Mouse (Mus musculus): Measurements from ENCODE around the gene Gm281. TPM values are rescaled to one million over a fixed set of nuclear protein-coding genes. Genes with fewer than 3 reads are reported as not detected.

Gm281 gene
- total RNA-seq, 2 experiments from 2014 or later = not detected

DNA sequence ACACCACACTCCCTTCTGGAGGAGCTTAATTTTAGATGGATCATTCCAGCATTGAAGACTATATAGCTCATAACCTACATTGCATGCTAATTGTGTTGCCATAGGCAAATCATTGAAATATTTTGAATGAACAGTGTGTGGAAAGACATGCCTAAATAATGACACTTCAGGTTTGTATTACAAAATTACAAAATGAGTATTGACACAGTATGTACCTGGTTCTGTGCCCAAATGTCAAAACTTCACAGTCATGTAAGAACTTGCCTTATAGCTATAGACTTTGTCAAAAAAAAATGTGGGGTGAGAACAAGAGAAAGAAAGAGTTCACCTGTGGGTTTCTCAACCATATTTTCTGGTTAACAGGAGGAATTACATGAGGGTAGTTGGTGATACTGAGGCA lies 52.9 kb downstream of the Gm281 start:
- no peak for DNase-seq (ENCODE audit: low spot score in 2 of 2)

DNA sequence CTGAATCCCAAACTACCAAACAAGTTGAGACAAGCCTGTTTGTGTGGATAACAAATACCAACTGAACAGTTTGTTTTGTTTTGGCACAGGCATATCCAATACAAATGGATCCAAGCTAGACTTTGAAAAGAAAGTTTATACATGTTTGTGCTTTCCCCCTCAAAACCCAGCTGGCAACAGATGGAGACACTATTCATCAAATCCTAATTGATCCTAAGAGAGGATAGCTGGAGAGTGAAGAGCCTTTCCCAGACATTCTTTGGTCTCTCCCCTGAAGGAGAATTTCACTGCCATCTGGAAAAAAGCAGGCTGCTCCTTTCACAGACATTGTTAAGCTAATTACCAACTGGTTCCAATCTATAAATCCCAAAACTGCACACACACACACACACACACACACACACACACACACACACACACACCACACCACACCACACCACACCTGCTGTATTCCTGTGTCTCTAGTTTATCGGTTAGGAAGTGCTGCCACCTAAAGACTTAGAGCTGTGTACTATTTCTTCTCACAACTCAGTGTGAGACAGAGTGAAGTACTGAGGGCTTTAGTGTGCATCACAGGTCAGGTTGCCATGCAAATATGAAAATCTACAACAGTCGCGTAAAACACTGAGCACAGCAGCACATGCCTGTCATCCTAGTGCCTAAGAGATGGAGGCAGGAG lies 101.3 kb downstream of the Gm281 start:
- DNase-seq (ENCODE audit: low spot score in 2 of 2) = no peak

DNA sequence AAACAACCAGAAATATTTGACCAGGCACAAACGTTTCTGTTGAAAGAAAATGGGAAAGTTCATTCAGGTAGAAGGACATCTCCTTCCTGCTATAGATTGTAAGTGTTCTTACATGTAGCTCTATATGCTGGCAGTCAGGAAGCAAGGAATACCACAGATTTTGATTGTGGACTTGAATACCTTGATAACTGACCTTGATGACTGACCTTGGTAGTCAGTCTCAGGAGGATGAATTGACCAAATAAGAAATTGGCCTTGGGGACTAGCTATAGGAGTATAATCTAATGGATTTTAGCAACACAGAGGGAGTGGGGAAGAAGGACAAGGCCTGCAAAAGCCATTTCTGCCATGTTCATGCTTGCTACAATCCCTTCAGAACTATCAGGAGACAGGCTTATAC lies 123.8 kb downstream of the Gm281 start:
- no peak for DNase-seq (ENCODE audit: low spot score in 2 of 2)

DNA sequence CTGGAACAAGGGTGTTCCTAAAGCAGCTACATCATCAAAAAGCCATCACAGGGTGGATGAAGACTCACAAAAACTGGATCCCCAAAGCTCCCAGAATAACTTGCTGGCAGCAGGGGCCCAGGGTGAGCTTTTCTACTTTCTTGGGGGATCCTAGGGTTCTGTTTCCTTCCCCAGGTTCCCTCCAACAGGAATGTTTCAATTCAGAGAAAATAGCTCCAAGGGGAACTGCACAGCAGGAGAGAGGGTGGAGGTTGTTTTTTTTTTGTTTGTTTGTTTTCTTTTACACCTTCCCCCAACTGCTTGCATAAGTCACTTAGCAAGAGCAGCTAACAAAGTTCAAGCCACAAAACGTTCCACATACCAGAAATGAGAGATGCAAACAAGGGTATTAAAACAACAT lies 124.3 kb downstream of the Gm281 start:
- DNase-seq (ENCODE audit: low spot score in 2 of 2) = no peak

DNA sequence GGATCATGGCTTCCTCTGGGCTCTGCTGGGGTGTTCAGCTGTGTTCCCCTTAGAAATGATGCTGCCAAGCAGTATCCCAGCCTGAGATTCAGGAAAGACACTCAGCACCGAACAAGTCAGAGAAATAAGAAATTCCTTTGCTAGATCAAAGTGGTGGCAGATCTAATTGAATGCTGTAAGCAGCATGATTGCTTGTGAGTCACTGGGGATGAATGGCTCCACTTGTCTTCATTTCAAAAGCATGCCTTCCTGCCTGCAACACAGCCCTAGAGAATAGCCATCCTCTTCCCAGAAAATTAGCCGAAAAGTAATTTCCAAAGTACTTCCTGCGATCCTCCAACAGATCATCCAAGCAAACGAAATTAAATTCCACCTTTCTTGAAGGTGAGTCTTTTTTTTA lies 131.3 kb downstream of the Gm281 start:
- DNase-seq (ENCODE audit: low spot score in 2 of 2) = no peak

DNA sequence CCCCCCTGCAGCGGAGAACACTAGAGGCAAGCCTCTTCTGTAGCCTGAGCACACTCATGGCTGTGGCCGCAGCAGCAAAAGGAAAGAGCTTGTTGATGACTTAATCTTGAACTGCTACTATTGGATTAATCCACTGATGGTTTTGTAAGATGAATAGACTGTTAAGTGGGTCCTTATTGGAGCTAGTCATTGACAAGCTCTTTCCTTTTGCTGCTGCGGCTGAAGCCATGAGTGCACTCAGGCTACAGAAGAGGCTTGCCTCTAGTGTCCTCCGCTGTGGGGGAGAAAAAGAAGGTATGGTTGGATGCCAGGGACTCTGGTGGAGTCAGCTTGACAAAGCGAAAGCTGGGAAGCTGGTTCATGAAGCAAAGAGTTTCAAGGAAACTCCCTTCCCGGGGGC lies 135.9 kb downstream of the Gm281 start:
- no peak for DNase-seq (ENCODE audit: low spot score in 2 of 2)

DNA sequence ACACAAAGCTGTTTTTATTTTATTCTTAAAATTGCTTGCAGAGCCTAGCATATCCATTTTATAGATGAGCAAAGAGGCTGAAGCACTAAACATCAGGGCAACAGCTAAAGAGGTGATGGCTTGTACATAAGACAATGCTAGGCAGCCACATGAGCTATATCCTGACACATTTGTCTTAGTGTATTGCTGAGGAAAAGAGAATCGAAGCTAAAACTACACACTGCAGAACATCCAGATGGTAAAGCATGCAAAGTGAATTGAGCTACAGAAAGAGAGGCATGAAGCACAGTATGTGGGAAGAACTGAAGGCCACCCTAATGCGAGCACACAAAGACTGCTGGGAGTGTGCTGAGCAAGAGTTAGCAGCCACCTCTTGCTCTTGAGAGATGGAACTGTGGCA lies 143.1 kb downstream of the Gm281 start:
- DNase-seq (ENCODE audit: low spot score in 2 of 2) = no peak

DNA sequence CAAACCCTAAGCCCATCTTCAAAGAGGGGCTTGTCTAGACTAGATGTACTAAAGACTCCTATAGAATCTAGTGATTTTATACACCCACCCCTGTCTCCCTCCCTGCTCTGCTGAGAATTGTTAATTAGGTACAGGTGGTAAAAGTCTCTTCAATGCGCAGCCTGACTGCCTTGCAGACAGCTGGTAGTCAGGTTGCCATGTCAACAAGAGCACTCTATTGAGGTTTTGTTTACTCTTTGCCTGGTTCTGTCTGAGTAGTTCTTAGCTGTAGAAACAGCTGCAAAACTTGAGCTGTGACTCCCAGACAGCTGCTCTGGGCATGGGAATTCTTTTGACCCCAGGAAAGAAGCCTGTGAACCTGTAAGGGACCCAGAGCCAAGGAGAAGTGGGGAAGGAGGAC lies 143.6 kb downstream of the Gm281 start:
- DNase-seq (ENCODE audit: low spot score in 2 of 2) = no peak

Small RNA genes within 50 kb of the gene (microRNA-seq; reads per million reads assigned to microRNA genes)
- not detected for gene Gm27506

Other genes with a start within 250 kb of the Gm281 start
- not detected for gene Sntn, start 243.6 kb downstream of the Gm281 start, total RNA-seq (2021)
- gene Atxn7, start 47.0 kb upstream of the Gm281 start, total RNA-seq (2021) = 10 to 100 TPM; 32.0 to 35.2 TPM
- gene Thoc7, start 47.4 kb upstream of the Gm281 start, total RNA-seq (2021) = 100 to 1,000 TPM; 137 to 141 TPM
- 100 to 1,000 TPM; 153 to 159 TPM for gene Psmd6, start 206.5 kb upstream of the Gm281 start, total RNA-seq (2021)